Mouse (Mus musculus) gastrocnemius, postnatal 25 days (tissue): ENCODE measurements around the gene Acox3. TPM values are rescaled to one million over a fixed set of nuclear protein-coding genes. Genes with fewer than 3 reads are reported as not detected.

Experiments used
- DNase-seq: peaks from one replicate; pipeline ENCODE4 v3.0.0; 2022
- total RNA-seq, 2 experiments: library from RNA; stranded (reverse); gene quantifications; 1 replicate in 1 of 2; 2 replicates in 1 of 2; pipeline ENCODE4 v1.2.3; 2021

Acox3 gene
- total RNA-seq, 2 experiments from 2014 or later, result 16.4 to 18.9 TPM

DNA sequence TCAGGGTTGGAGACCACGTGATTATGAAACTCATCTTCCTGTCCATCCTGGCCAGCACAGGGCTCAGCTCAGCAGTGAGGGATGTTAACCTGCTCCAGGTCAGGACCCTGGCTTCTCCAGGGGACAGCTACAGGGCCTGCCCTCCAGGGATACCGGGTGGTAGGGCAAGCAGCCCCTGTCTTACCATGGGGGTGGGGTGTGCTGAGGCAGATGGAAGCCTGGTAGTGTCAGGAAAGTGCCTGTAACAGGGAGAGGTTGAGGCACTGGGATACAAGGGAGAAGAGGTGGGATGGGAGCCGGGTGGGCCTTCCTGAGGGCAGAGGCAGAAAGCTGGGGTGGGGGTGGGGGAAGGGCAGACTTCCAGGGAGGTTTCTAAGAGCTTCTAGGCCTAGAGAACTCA is 69.5 kb downstream of the Acox3 start:
- DNase-seq, result no peak

- DNase-seq, result no peak
These were observed 70.0 kb downstream of the Acox3 start for GRCm38 (mm10) chr5:35652872-35653271.

DNA sequence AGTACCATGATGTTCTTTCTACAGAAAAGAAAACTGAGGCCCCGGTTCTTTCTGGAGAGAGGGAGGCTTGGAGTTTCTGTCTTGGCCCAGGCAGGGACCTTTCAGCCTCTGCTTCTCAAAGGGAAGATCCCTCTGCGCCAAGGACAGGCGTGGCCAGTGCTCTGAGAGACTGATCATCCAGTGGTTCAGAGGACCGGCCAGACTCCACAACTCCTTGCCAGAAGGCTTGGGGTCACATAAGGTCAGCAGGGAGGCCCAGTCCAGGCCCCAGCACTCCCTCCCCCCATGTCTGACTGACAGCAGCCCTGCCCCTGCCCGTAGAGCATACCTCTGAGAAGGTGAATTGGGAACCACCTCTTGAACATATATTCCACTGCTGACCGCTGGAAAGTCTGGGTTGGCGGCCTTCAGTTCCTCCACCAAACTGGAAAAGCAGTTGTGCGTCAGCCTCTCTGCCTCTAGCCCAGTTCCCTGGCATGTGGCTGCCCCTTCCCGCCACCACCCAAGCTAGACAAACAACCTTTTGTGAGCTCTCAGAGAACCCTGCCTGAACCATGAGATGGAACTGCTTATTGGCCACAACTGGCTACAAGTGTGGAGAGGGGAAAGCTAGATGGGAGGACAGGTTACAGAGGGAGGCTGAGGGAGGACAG is 71.0 kb downstream of the Acox3 start:
- peak; percentile 82 for DNase-seq

- no peak for DNase-seq
These were observed 73.1 kb downstream of the Acox3 start for GRCm38 (mm10) chr5:35655753-35656485.

DNA sequence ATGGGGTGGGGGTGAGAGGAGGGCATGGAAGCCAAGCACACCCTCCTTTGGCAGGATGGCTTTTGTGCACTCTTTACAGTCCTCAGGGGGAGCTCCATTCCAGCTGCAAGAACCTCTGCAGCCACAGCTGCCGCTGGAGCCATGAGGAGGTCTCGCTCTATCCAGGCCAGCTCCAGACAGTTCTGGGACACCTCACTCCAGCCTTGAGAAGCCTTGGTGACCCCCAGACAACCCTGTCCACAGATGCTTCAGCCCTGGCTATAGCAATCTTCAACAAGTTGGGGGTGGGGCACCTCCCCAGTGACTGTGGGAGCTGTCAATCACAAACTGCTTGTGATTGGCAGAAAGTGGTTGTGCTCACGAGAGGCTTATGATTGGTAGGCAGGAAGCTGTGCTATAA is 76.7 kb downstream of the Acox3 start:
- no peak for DNase-seq

DNA sequence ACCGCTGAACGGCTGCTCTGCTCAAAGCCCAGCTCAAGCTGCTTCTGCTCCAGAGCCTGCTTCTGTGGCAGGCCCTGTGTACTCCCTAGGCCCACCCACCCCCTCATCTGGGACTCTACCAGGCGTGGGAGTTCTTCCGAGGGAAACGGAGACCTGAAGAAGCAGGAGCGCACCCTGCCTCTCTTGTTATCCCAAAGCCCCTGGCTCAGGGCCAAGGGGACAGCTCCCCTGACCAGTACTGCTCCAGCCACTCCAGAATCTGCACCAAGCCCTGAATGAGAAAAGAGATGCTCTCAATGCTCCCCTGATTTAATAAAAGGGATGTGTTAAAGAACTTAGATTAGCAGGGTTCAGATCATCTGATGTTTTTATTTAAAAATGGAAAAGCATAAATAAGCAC is 78.4 kb downstream of the Acox3 start:
- DNase-seq, result no peak

- no peak for DNase-seq
These were observed 79.2 kb downstream of the Acox3 start for GRCm38 (mm10) chr5:35662021-35662545.

Other genes with a start within 250 kb of the Acox3 start
- not detected for gene Hmx1, start 193.9 kb upstream of the Acox3 start, total RNA-seq
- 1 to 10 TPM; 3.0 to 3.2 TPM for gene Cpz, start 57.3 kb upstream of the Acox3 start, total RNA-seq
- 1 to 10 TPM; 1.5 to 1.6 TPM for gene Trmt44, start 8.0 kb upstream of the Acox3 start, total RNA-seq
- 10 to 100 TPM; 37.4 to 46.7 TPM for gene Htra3, start 96.7 kb downstream of the Acox3 start, total RNA-seq
- 1 to 10 TPM; 1.8 to 2.1 TPM for gene Sh3tc1, start 156.9 kb downstream of the Acox3 start, total RNA-seq
- 10 to 100 TPM; 33.4 to 42.7 TPM for gene Ablim2, start 174.8 kb downstream of the Acox3 start, total RNA-seq